Mouse (Mus musculus) kidney, postnatal 25 days (tissue): ENCODE measurements around the gene Cadps.
"Not testable (repeated sequence)": the region's sequence is repeated elsewhere in the genome, so short reads cannot be mapped to it uniquely, and the experiment has no call there.

Experiments
- DNase-seq, 2 experiments: peaks; one replicate each; pipeline ENCODE4 v3.0.0; 2021; ENCODE audit warnings: mixed read lengths in 2 of 2

Gene Cadps

GRCm38 (mm10) chr14:12581657-12582056 is 241.2 kb downstream of the Cadps start:
- DNase-seq, result no peak

DNA sequence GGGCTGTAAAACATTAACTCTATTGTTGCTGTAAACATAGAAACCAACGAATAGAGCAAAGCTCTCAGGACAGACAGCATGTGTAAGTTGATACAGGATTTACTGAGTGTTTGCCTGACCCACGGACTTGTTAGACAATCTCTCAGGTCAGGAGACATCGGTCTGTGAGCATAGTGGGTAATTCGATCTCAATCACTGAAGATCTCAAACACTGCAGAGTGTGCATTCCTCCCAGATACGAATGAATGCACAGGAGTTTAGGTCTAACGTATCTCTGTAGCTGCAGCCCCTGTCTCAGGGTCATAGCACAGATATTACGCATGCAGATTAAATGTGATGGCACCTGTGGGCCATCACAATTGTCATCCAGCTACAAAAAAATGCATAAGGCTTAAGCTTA is 242.1 kb downstream of the Cadps start:
- no peak for DNase-seq

DNA sequence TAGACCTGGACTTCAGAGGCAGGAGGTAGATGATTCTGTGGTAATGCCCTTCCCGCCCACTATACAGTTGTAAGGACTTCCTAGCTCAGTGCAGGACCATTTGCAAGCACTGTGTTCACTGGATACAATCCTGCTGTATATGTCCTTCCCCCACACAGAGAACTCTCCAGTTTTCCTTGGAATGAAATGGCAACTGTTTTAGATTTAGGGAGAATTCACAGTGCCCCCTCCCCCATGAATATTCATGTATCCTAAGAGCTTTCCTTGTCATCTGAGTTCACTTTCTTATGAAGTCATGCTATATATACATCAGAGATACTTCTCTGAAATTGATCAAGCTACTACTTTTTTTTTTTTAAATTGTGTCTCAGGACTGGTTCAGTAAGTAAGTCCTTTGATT is 244.7 kb downstream of the Cadps start:
- no peak for DNase-seq

- no peak for DNase-seq
These were observed 245.3 kb downstream of the Cadps start for GRCm38 (mm10) chr14:12577475-12578140.

DNA sequence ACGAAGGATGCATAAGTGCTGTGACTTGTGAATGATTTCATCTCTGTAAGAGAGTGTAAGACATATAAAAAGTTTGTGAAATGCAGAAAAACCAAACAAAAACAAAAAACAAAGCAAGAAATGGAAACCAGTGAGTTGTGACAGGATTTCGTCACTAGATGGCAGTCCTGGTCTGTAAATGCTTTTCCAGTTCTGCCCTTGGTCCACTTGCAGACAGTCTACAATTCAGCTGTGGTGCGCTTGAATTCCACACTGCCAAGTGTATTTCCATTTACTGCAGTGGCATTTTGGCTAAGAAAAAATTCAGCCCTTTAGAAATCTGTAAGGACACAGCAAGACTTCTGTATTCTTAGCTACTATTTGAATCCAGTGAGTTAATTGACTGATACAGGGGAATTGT is 247.8 kb downstream of the Cadps start:
- DNase-seq, result peak in 1 of 2 experiments; percentile 50

DNA sequence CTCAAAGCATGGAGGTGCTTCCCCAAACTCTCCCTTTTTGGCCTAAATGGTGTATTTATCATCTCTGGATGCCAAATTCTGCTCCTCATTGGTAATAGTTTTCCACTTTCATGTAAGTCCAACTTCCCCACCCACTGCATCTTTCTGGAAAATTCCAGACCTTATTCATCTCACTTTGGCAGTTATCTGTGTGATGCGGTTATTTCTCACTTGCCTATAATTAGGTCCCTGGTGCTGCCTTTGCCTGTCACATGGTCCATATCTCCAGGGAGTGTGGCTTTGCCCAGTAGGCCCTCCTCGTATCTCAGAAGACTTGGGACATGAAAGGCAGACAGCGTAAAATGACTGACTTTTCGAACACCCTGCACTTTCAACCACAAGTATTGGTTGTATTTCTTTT is 248.5 kb downstream of the Cadps start:
- DNase-seq, result no peak

GRCm38 (mm10) chr14:12561730-12562129 is 261.1 kb downstream of the Cadps start:
- not testable (repeated sequence) for DNase-seq

DNA sequence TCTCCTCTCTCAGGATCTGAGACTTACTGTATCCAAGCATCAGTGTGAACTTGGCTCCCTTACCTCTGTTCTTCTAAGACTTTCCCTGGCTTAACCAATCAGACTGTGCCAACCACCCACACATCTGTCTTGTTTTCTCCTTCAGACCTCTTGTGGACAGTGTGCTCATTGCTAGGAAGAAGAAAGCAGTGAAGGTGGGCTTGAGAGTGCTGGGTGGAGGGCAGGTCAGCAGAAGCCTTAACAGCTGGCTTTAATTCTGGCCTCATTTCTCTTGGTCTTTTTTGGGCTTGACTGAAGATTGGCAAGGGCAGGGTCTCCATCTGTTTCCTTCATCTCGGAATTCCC is 262.7 kb downstream of the Cadps start:
- DNase-seq, result no peak

- DNase-seq, result no peak
These were observed 263.2 kb downstream of the Cadps start for GRCm38 (mm10) chr14:12559574-12560232.

GRCm38 (mm10) chr14:12558920-12559573 is 263.8 kb downstream of the Cadps start:
- no peak for DNase-seq

DNA sequence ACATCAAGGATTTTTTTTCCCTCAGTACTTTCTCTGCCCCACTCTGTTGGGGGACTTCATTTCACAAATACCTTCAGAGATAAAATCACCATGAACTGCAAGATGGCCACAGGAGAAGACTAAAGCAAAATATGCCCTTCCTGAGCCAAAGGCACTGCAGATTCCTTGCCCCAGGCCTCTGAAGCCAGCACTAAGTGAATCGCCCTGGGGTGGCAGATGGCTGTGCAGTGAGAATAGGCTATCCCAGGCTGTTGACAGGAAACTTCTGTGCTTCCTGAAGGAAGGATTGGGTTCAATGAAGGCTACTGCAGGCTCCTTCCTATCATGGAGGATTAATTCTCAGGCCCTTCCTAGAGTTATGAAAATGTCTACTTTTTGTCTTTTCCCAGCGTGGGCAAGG is 268.4 kb downstream of the Cadps start:
- DNase-seq, result no peak

- no peak for DNase-seq
These were observed 271.5 kb downstream of the Cadps start for GRCm38 (mm10) chr14:12551353-12551752.

GRCm38 (mm10) chr14:12550931-12551330 is 271.9 kb downstream of the Cadps start:
- no peak for DNase-seq

GRCm38 (mm10) chr14:12549290-12549689 is 273.6 kb downstream of the Cadps start:
- DNase-seq, result no peak

DNA sequence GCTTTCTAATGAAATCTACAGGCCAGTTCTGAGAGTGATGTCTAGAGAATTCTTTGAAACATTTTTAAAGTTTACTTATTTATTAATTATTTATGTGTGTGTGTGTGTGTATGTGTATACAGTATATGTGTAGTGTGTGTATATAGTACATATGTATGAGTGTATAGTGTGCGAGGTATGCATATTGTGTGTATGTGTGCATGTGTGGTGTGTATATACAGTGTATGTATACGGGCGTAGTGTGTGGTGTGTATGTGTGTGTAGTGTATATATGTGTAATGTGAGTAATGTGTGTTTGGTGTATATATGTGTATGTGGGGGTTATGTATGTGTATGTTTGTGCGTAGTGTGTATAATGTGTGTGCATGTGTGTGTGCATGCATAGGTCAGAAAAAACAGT is 275.4 kb downstream of the Cadps start:
- no peak for DNase-seq

DNA sequence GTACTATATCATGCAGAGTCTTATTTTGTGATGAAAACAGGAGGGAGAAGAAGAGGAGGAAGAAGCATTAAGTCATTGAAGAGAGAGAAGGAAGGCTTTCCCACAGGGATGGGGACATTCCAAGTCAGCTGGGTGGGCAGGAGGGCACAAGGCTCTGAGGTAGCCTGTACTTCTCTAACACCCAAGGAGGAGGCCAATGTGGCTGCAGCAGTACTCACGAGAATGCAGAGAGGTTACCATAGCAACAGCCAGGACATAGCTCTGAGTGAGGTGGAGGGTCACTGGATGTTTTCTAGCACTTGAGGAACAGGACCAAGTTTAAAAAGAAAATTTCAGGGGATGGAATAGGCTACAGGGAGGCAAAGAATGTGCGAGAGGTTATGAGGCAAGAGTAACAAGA is 281.1 kb downstream of the Cadps start:
- DNase-seq, result no peak

- no peak for DNase-seq
These were observed 283.8 kb downstream of the Cadps start for GRCm38 (mm10) chr14:12539071-12539470.

GRCm38 (mm10) chr14:12531101-12531500 is 291.8 kb downstream of the Cadps start:
- DNase-seq, result peak in 1 of 2 experiments; percentile 16

DNA sequence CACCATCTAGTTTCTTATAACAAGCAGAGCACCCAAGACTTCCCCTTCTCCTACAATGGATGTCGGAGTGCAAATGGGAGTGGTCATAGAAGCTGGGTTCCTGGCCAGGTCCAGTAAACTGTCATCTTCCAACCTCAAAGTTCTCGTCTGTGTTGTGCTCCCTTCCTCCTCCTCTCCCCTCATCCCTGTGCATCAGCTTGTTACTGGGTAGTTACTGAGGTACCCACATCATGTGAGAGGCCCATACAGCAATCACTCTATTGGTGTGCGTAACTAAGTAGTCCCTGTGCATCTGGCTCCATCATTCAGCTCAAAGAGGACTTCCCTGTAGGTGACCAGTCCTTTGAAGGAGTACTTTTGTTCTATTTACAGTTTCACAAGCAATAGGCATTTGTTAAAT is 292.3 kb downstream of the Cadps start:
- no peak for DNase-seq

- DNase-seq, result peak; percentile 47 to 52
These were observed 292.8 kb downstream of the Cadps start for GRCm38 (mm10) chr14:12529961-12530542.

DNA sequence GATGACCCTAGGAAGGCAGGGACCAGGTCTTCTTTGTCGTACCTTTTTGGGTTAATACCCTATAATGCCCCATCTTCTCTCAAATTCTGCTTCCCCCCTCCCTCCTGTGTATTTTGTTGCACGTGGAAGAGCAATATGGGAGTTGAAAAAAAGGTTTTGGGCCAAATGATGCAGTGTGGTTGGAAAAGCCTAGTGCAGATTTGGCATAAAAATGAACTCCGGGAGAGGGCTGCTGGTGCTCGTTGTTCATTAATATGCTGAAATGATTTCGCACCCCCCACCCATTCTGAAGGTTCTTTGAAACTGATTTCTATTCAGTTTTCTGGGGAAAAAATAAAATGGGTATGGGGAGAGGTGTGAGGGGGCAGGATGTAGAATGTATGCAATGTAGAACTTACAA is 295.6 kb downstream of the Cadps start:
- no peak for DNase-seq

- DNase-seq, result no peak
These were observed 315.9 kb downstream of the Cadps start for GRCm38 (mm10) chr14:12507018-12507417.

- no peak for DNase-seq
These were observed 318.5 kb downstream of the Cadps start for GRCm38 (mm10) chr14:12504191-12504947.
